Mouse (Mus musculus) thymus, adult 2 months (tissue): ENCODE results near the gene Ubac1.

Experiments
- CTCF ChIP-seq: fragments of 200-500 bp; IDR thresholded peaks from 2 replicates; pipeline ENCODE4 v1.5.1; 2012; ENCODE audit warnings: mild to moderate bottlenecking, control low read depth, low read length, moderate library complexity, borderline replicate concordance; ENCODE audit not compliant: control insufficient read depth, poor library complexity, insufficient read depth; ENCODE audit errors: extremely low read depth
- POLR2A ChIP-seq: fragments of 200-500 bp; IDR thresholded peaks from 2 replicates; pipeline ENCODE4 v1.6.1; 2012; ENCODE audit warnings: mild to moderate bottlenecking, low read length, control low read depth, moderate library complexity; ENCODE audit not compliant: control insufficient read depth, poor library complexity, insufficient read depth; ENCODE audit errors: extremely low read depth

GRCm38 (mm10) chr2:26044216-26044615 lies 22.7 kb upstream of the Ubac1 start:
- TF ChIP-seq CTCF (no peak), POLR2A (no peak)
